Mouse (Mus musculus) limb, embryonic 11.5 days (tissue): ENCODE data around the gene Slc6a16. TPM values are rescaled to one million over a fixed set of nuclear protein-coding genes. Genes with fewer than 3 reads are reported as not detected.
"Not testable (repeated sequence)": the region's sequence is repeated elsewhere in the genome, so short reads cannot be mapped to it uniquely, and the experiment has no call there.

Experiments used
- ATAC-seq: fragments of 200-750 bp; cut with Nextera tagmentation; 2 replicates; pipeline ENCODE4 v1.8.0; 2017; ENCODE audit warnings: low read depth; ENCODE audit not compliant: insufficient number of reproducible peaks, low FRiP score, low TSS enrichment
- DNase-seq: peaks from one replicate; pipeline ENCODE4 v3.0.0-alpha.2; 2015; ENCODE audit warnings: low spot score
- H3K27ac ChIP-seq: fragments of 300-500 bp; sonication (generic); replicated peaks from 2 replicates; pipeline ENCODE4 v1.5.1; 2014; ENCODE audit warnings: low read depth, mild to moderate bottlenecking, low read length
- H3K27me3 ChIP-seq: fragments of 300-500 bp; sonication (generic); 2 replicates; pipeline ENCODE4 v1.6.1; 2014; ENCODE audit warnings: mild to moderate bottlenecking, low read length, mixed read lengths; ENCODE audit not compliant: control insufficient read depth, insufficient read depth
- H3K36me3 ChIP-seq: fragments of 300-500 bp; sonication (generic); 2 replicates; pipeline ENCODE4 v1.6.1; 2014; ENCODE audit warnings: mild to moderate bottlenecking, low read length, moderate library complexity, mixed read lengths; ENCODE audit not compliant: control insufficient read depth, insufficient read depth
- H3K4me1 ChIP-seq: fragments of 300-500 bp; sonication (generic); 2 replicates; pipeline ENCODE4 v1.6.1; 2014; ENCODE audit warnings: low read length, mixed read lengths; ENCODE audit not compliant: control insufficient read depth, insufficient read depth
- H3K4me2 ChIP-seq: fragments of 300-500 bp; sonication (generic); 2 replicates; pipeline ENCODE4 v1.6.1; 2014; ENCODE audit warnings: low read depth, mild to moderate bottlenecking, moderate library complexity; ENCODE audit not compliant: severe bottlenecking
- H3K4me3 ChIP-seq: fragments of 300-500 bp; sonication (generic); 2 replicates; pipeline ENCODE4 v1.5.1; 2014; ENCODE audit warnings: low read depth, low read length
- H3K9ac ChIP-seq: fragments of 300-500 bp; sonication (generic); 2 replicates; pipeline ENCODE4 v1.6.1; 2014; ENCODE audit warnings: mild to moderate bottlenecking, low read length
- H3K9me3 ChIP-seq: fragments of 300-500 bp; sonication (generic); 2 replicates; pipeline ENCODE4 v1.6.1; 2016; ENCODE audit warnings: low read length; ENCODE audit not compliant: control insufficient read depth
- WGBS: fragments of 180-500 bp; shearing (Covaris S2); extraction: QIAGEN DNeasy Blood & Tissue Kit; methylation state at CpG from one replicate; pipeline ENCODE4 v1.1.7; 2014; 5-methylcytosine and 5-hydroxymethylcytosine counted together
- polyA plus RNA-seq: library from polyadenylated mRNA; unstranded; fragments of >200 nt; fragmentation: Nextera tagmentation; extraction: Ambion mirVana; gene quantifications from 2 replicates; pipeline ENCODE4 v1.2.1, GENCODE M21; 2014

Gene Slc6a16
- polyA plus RNA-seq, 1 experiment from 2014 or later, result 0.36 TPM

- Histone ChIP-seq H3K9me3 (no peaks in the 10 kb centered on the region), H3K36me3 (no peaks in the 10 kb centered on the region), H3K4me1 (no peaks in the 10 kb centered on the region), H3K9ac (no peak overlapping the region), H3K27ac (no peak overlapping the region), H3K27me3 (no peaks in the 10 kb centered on the region), H3K4me2 (no peak overlapping the region), H3K4me3 (no peak overlapping the region)
- WGBS, result 92% methylated on average over 8 of the region's 8 CpGs
- no peak for ATAC-seq
- no peak for DNase-seq
Observed at GRCm38 (mm10) chr7:45253806-45254205, 12.9 kb downstream of the Slc6a16 start.

- H3K9ac ChIP-seq, H3K4me1 ChIP-seq, H3K27ac ChIP-seq, H3K4me2 ChIP-seq, H3K9me3 ChIP-seq, H3K27me3 ChIP-seq, DNase-seq, H3K36me3 ChIP-seq, ATAC-seq, H3K4me3 ChIP-seq: not testable (repeated sequence)
- WGBS, result 85% methylated on average over 5 of the region's 7 CpGs
Observed at GRCm38 (mm10) chr7:45255822-45256221, 14.9 kb downstream of the Slc6a16 start.

GRCm38 (mm10) chr7:45257063-45257840 lies 16.4 kb downstream of the Slc6a16 start:
- H3K27me3 ChIP-seq, result no peaks in the 10 kb centered on the region
- H3K27ac ChIP-seq, result no peak overlapping the region
- H3K4me1 ChIP-seq, result no peaks in the 10 kb centered on the region
- no peak overlapping the region for H3K4me3 ChIP-seq
- 59% methylated on average over 11 of the region's 11 CpGs for WGBS
- no peaks in the 10 kb centered on the region for H3K36me3 ChIP-seq
- no peak overlapping the region for H3K4me2 ChIP-seq
- H3K9ac ChIP-seq, result no peak overlapping the region
- no peak for ATAC-seq
- DNase-seq, result no peak
- H3K9me3 ChIP-seq, result no peaks in the 10 kb centered on the region

GRCm38 (mm10) chr7:45259281-45259680 lies 18.4 kb downstream of the Slc6a16 start:
- H3K4me3 ChIP-seq, result no peak overlapping the region
- H3K9me3 ChIP-seq, result no peaks in the 10 kb centered on the region
- no peaks in the 10 kb centered on the region for H3K27me3 ChIP-seq
- no peaks in the 10 kb centered on the region for H3K4me1 ChIP-seq
- H3K9ac ChIP-seq, result no peak overlapping the region
- no peaks in the 10 kb centered on the region for H3K36me3 ChIP-seq
- H3K27ac ChIP-seq, result no peak overlapping the region
- DNase-seq (no peak), ATAC-seq (no peak)
- no peak overlapping the region for H3K4me2 ChIP-seq
- WGBS, result 82% methylated on average over 8 of the region's 8 CpGs

- Histone ChIP-seq H3K36me3 (no peaks in the 10 kb centered on the region), H3K4me2 (no peak overlapping the region), H3K9me3 (no peaks in the 10 kb centered on the region), H3K27ac (no peak overlapping the region), H3K9ac (no peak overlapping the region), H3K4me3 (no peak overlapping the region), H3K27me3 (no peaks in the 10 kb centered on the region), H3K4me1 (no peaks in the 10 kb centered on the region)
- ATAC-seq (no peak), DNase-seq (no peak)
- whole genome bisulfite sequencing, result 64% methylated on average over 7 of the region's 7 CpGs
Observed at GRCm38 (mm10) chr7:45262266-45262665, 21.4 kb downstream of the Slc6a16 start.

GRCm38 (mm10) chr7:45263006-45263607 lies 22.2 kb downstream of the Slc6a16 start:
- no peak overlapping the region for H3K4me2 ChIP-seq
- no peaks in the 10 kb centered on the region for H3K27me3 ChIP-seq
- H3K27ac ChIP-seq, result no peak overlapping the region
- H3K9ac ChIP-seq, result no peak overlapping the region
- H3K36me3 ChIP-seq, result no peaks in the 10 kb centered on the region
- ATAC-seq (no peak), DNase-seq (no peak)
- peaks cover 5% of the 10 kb centered on the region for H3K4me1 ChIP-seq
- 63% methylated on average over 7 of the region's 7 CpGs for WGBS
- H3K9me3 ChIP-seq, result no peaks in the 10 kb centered on the region
- no peak overlapping the region for H3K4me3 ChIP-seq

- DNase-seq, result no peak
- Histone ChIP-seq H3K27ac (no peak overlapping the region), H3K4me2 (no peak overlapping the region), H3K9me3 (no peaks in the 10 kb centered on the region), H3K9ac (no peak overlapping the region), H3K4me3 (no peak overlapping the region), H3K4me1 (peaks cover 7% of the 10 kb centered on the region), H3K27me3 (no peaks in the 10 kb centered on the region), H3K36me3 (no peaks in the 10 kb centered on the region)
- no peak for ATAC-seq
- 81% methylated on average over 3 of the region's 3 CpGs for WGBS
Observed at GRCm38 (mm10) chr7:45264348-45264747, 23.5 kb downstream of the Slc6a16 start.

GRCm38 (mm10) chr7:45265518-45265917 lies 24.6 kb downstream of the Slc6a16 start:
- no peaks in the 10 kb centered on the region for H3K36me3 ChIP-seq
- whole genome bisulfite sequencing, result 72% methylated on average over 1 of the region's 1 CpGs
- DNase-seq, result no peak

More at GRCm38 (mm10) chr7:45265518-45265917, 24.6 kb downstream of the Slc6a16 start:
- Histone ChIP-seq H3K27me3 (no peaks in the 10 kb centered on the region), H3K9me3 (no peaks in the 10 kb centered on the region), H3K4me1 (peaks cover 7% of the 10 kb centered on the region), H3K4me2 (no peak overlapping the region), H3K9ac (no peak overlapping the region), H3K27ac (no peak overlapping the region), H3K4me3 (no peak overlapping the region)
- no peak for ATAC-seq
